Mouse (Mus musculus) spleen, postnatal 4 days (tissue): ENCODE measurements around the gene Mrpl33.
A peak's percentile ranks its signal among the peaks of the same experiment; 100 is the strongest.

Experiments used
- DNase-seq, 2 experiments: peaks; one replicate each; pipeline ENCODE4 v3.0.0; 2022; ENCODE audit warnings: low spot score in 2 of 2

The Mrpl33 gene

GRCm38 (mm10) chr5:31697644-31698296 is 101.0 kb downstream of the Mrpl33 start, which contains the start of gene Babam2:
Babam2 (plus strand) TSS chr5:31697684.
- DNase-seq = peak; percentile 92 to 97

DNA sequence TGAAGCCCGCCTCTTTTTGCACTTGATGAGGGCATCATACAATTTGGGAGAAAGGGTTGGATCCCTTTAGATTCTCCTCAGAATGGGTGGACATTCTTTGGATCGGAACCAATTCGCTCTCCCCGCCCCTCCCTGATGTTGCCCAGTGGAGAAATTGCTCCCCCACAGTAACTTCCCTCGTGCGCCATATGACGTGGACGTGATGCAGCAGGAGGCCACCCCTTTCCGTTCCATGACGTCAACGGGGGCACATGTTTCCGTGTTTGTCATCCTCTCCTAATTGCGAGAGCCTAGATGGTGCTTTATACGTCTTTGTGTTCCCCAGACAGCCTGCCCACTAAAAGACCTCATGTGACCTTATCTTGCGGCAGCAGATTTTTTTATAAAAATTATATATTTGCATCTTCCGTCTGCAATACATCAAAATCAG is 101.6 kb downstream of the Mrpl33 start:
- DNase-seq = peak; percentile 79 to 89

DNA sequence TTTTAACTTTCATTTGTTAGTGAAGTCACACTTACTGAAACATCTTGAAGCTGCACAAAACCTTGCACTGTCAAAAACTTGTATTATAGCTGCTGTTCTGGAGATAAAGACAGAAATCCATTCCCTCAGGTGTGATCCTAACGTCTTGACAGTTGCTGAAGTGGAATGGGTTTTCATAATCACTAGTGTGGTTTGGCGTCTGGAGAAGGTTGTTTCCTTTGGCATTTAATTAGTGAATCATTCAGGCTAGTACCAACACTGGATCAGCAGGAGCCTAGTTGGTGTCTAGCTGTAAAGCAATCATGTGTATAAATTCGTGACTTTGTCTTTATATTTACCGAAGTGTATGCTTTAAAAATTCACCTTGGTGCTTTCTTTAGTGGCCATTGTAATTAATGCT is 102.2 kb downstream of the Mrpl33 start:
- no peak for DNase-seq

DNA sequence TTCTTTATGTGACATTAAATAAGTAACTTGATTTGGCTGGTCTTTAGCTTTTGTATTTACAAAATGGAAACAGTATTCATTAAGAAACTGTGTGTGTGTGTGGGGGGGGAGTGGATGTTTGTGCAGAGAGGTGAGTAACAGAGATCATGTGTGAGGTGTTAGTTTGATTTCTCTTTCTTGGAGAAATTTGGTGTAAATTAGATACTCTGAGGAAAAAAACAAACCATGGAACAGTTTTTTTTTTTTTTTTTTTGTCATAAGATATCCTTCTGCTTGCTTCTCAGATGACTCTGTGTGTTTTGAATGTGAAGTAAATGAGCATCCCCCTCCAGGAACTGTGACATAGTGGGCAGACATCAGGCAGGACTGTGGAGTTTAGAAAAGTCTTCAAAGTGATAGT is 102.7 kb downstream of the Mrpl33 start:
- DNase-seq = no peak

- DNase-seq = no peak
These were observed 108.2 kb downstream of the Mrpl33 start for GRCm38 (mm10) chr5:31704971-31705370.

- no peak for DNase-seq
These were observed 110.1 kb downstream of the Mrpl33 start for GRCm38 (mm10) chr5:31706826-31707225.

DNA sequence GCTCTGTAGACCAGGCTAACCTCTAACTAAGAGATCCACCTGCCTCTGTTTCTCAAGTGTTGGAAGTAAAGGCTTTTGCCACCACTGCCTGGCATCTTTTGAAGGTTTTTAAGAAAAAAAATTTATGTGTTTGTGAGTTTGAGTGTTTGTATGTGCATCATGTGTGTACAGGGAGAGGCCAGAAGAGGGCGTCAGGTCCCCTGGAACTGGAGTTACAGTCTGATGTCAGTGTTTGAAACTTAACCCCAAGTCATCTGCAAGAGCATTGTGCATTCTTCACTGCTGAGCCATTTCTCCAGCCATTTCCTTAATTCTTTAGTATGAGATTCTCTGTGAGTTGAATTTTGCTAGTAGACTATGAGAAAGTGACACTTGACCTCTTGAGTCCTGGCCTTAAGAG is 112.7 kb downstream of the Mrpl33 start:
- DNase-seq = no peak

GRCm38 (mm10) chr5:31713280-31713711 is 116.6 kb downstream of the Mrpl33 start:
- DNase-seq = no peak

DNA sequence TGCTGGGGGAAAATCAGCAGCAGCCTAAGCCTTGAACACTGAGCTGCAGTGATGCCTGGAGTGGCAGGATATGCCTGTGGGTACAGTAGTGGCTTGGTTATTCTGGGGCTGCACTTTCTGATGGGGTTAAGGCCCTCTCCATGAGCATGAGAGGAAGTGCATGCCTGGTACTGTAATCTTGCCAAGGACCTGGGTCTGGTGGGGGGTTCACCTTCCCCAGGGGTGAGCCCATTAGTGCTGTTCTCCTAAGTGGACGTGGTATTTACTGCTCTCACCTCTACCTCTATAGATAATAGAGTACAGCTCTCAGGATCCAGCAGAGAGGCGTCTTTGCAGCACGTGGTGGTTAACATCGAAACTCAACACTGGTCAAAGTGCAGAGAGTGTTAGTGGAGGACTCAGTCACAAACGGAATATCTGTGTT is 117.1 kb downstream of the Mrpl33 start:
- DNase-seq = no peak
